Mouse (Mus musculus) c-Kit-positive CD71-positive TER-119-positive erythroid progenitor cells, embryonic 14.5 days (primary cell): ENCODE measurements around the gene 1700024G13Rik.

Source experiments
- DNase-seq: peaks from one replicate; pipeline ENCODE4 v3.0.0-alpha.2; 2013; ENCODE audit warnings: low spot score

Gene 1700024G13Rik

DNA sequence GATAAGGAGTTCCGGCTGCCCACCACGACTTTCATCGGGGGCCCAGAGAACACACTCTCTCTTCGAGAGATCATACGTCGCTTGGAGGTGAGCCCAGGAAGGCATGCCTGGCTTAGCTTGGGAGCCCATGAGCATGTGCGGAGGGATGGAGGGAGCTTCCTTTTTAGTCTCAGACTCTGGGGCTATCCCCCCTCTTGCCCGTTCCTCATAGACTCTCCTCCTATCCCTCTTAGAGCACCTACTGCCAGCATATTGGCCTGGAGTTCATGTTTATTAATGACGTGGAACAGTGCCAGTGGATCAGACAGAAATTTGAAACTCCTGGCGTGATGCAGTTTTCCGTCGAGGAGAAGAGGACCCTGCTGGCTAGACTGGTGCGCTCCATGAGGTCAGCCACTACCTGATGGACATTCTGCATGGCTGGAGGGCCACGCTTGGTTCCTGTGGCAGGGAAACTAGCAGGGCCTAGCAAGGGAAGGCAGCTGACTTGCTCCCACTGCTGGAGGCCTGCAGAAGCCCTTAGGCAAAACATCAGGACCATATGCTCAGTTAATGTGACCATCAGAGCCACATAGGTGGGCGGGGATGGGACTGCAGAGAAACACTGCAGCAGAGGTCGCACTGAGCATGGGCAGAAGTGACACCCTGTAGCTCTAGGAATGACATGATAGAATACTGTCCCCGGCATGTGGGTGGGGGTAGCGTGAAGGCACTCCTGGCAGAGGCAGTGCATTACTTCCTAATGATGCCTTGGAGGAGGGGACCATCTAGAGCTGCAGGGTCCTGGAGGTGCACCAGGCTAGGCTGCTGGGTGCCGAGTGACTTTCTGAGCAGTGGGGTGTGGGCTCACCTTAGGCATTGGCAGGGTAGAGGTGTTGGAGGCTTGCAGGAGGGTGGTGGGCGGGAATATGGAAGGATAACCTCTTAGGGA is 55.4 kb downstream of the 1700024G13Rik start:
- no peak for DNase-seq

DNA sequence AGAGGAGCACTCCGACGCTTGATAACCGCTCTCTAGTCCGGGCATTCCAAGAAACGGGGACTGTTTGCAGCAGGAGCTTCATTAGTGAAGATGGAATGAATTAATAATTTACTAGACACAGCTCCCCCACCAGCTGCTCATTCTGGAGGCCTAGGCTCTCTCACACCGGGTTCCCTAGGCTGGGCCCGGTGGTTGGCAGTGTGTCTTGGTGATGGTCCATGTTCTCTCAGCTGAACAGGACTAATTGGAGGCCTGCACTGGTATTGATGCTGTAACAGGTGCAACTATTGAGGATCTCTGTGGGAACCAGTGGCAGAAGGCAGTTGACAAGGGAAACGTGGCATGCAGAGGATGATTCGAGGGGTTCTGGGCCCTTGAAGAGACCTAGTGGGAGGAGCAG is 60.8 kb downstream of the 1700024G13Rik start:
- DNase-seq = no peak
